Mouse (Mus musculus): ENCODE results near the gene Exoc3.

- TF ChIP-seq CTCF (IDR thresholded peaks at IDR 0.05; ENCODE audit: low read depth) (no peak), EP300 (IDR thresholded peaks at IDR 0.05; ENCODE audit: low read depth) (no peak)
Observed at GRCm38 (mm10) chr13:74237574-74237973, 29.0 kb upstream of the Exoc3 start.
